Mouse (Mus musculus): ENCODE measurements around the gene Acot4. TPM values are rescaled to one million over a fixed set of nuclear protein-coding genes. Genes with fewer than 3 reads are reported as not detected.
"Not testable (repeated sequence)": the region's sequence is repeated elsewhere in the genome, so short reads cannot be mapped to it uniquely, and the experiment has no call there.

Acot4 gene
- polyA plus RNA-seq, 1 experiment from 2014 or later: 0.18 TPM

DNA sequence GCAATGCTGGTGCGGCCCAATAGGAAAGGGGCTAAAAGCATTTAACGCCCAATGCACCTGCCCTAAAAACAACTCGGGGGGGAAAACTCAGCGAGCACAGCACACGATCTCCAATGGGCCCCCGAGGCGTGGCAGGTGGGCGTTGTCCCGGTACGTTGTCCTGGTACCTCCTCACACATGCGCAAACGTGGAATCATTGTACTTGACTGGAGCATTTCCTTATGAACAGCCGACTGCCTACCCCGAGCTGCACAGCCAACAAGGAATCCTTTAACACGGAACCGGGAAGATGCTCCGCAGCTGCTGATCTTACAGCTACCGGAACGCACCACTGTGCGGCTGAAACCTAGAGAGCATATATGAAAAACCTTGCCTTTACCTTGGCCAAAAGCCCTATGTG is 24.2 kb downstream of the Acot4 start:
- Histone ChIP-seq H3K9ac (replicated peaks; ENCODE audit: low read length) (no peak overlapping the region), H3K36me3 (ENCODE audit: control insufficient read depth, insufficient read depth, low read length) (no peaks in the 10 kb centered on the region), H3K27me3 (ENCODE audit: control insufficient read depth, insufficient read depth, low read length) (no peaks in the 10 kb centered on the region), H3K9me3 (ENCODE audit: control insufficient read depth, low read length) (no peaks in the 10 kb centered on the region), H3K27ac (replicated peaks; ENCODE audit: low read depth, low read length) (no peak overlapping the region), H3K4me2 (ENCODE audit: low read length) (no peak overlapping the region), H3K4me1 (ENCODE audit: control insufficient read depth, insufficient read depth, low read length) (no peaks in the 10 kb centered on the region), H3K4me3 (replicated peaks; ENCODE audit: low read depth, low read length) (no peak overlapping the region)
- WGBS: 94% methylated on average over 20 of the region's 20 CpGs
- no peak for ATAC-seq (ENCODE audit: low FRiP score, low TSS enrichment)
- no peak for DNase-seq

- H3K4me3 ChIP-seq (replicated peaks; ENCODE audit: low read depth, low read length): no peak overlapping the region
- DNase-seq: no peak
- no peak overlapping the region for H3K27ac ChIP-seq (replicated peaks; ENCODE audit: low read depth, low read length)
- H3K36me3 ChIP-seq (ENCODE audit: control insufficient read depth, insufficient read depth, low read length): no peaks in the 10 kb centered on the region
- H3K27me3 ChIP-seq (ENCODE audit: control insufficient read depth, insufficient read depth, low read length): peaks cover 4% of the 10 kb centered on the region; the same call in 1 of the 2 replicates
- ATAC-seq (ENCODE audit: low FRiP score, low TSS enrichment): no peak
- no peak overlapping the region for H3K9ac ChIP-seq (replicated peaks; ENCODE audit: low read length)
- no peak overlapping the region for H3K4me2 ChIP-seq (ENCODE audit: low read length)
- whole genome bisulfite sequencing: 74% methylated on average over 5 of the region's 5 CpGs
- H3K4me1 ChIP-seq (ENCODE audit: control insufficient read depth, insufficient read depth, low read length): no peaks in the 10 kb centered on the region
- no peaks in the 10 kb centered on the region for H3K9me3 ChIP-seq (ENCODE audit: control insufficient read depth, low read length)
Measured at GRCm38 (mm10) chr12:84063228-84063627, 25.0 kb downstream of the Acot4 start.

- no peak for DNase-seq
- H3K9me3 ChIP-seq (ENCODE audit: control insufficient read depth, low read length): no peaks in the 10 kb centered on the region
Measured at GRCm38 (mm10) chr12:84063833-84064232, 25.7 kb downstream of the Acot4 start.

DNA sequence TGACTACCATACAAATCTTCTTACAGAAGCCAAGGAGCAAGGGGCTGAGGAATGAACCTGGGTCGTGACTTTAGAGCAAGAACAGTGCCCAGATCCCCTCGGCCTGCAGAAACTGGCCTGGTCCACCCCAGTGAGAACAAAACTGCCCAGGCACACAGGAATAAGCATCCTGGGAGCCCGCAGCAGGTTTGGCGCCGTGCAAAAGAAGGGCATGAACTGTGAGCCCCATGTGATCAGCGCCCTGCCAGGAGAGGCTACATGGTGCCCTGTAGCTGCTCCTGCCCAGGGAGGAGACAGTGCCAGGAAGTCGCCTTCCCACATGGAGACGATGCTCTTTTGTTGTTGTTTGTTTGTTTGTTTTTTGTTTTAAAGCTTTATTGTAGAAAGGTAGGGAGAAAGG is 26.4 kb downstream of the Acot4 start:
- no peak for ATAC-seq (ENCODE audit: low FRiP score, low TSS enrichment)
- DNase-seq: no peak
- Histone ChIP-seq H3K4me2 (ENCODE audit: low read length) (no peak overlapping the region), H3K36me3 (ENCODE audit: control insufficient read depth, insufficient read depth, low read length) (no peaks in the 10 kb centered on the region), H3K27ac (replicated peaks; ENCODE audit: low read depth, low read length) (no peak overlapping the region), H3K4me3 (replicated peaks; ENCODE audit: low read depth, low read length) (no peak overlapping the region), H3K9ac (replicated peaks; ENCODE audit: low read length) (no peak overlapping the region), H3K9me3 (ENCODE audit: control insufficient read depth, low read length) (no peaks in the 10 kb centered on the region), H3K27me3 (ENCODE audit: control insufficient read depth, insufficient read depth, low read length) (peaks cover 7% of the 10 kb centered on the region; the same call in 1 of the 2 replicates), H3K4me1 (ENCODE audit: control insufficient read depth, insufficient read depth, low read length) (no peaks in the 10 kb centered on the region)
- 78% methylated on average over 8 of the region's 8 CpGs for WGBS

More at GRCm38 (mm10) chr12:84063833-84064232, 25.7 kb downstream of the Acot4 start:
- Histone ChIP-seq H3K27ac (replicated peaks; ENCODE audit: low read depth, low read length) (no peak overlapping the region), H3K27me3 (ENCODE audit: control insufficient read depth, insufficient read depth, low read length) (peaks cover 4% of the 10 kb centered on the region; the same call in 1 of the 2 replicates), H3K4me1 (ENCODE audit: control insufficient read depth, insufficient read depth, low read length) (no peaks in the 10 kb centered on the region), H3K9ac (replicated peaks; ENCODE audit: low read length) (no peak overlapping the region), H3K4me2 (ENCODE audit: low read length) (no peak overlapping the region), H3K36me3 (ENCODE audit: control insufficient read depth, insufficient read depth, low read length) (no peaks in the 10 kb centered on the region), H3K4me3 (replicated peaks; ENCODE audit: low read depth, low read length) (no peak overlapping the region)
- WGBS: 89% methylated on average over 2 of the region's 2 CpGs
- ATAC-seq (ENCODE audit: low FRiP score, low TSS enrichment): no peak

GRCm38 (mm10) chr12:84067752-84068151 is 29.6 kb downstream of the Acot4 start:
- Histone ChIP-seq H3K9ac (replicated peaks; ENCODE audit: low read length) (no peak overlapping the region), H3K9me3 (ENCODE audit: control insufficient read depth, low read length) (no peaks in the 10 kb centered on the region), H3K36me3 (ENCODE audit: control insufficient read depth, insufficient read depth, low read length) (no peaks in the 10 kb centered on the region), H3K27me3 (ENCODE audit: control insufficient read depth, insufficient read depth, low read length) (peaks cover 7% of the 10 kb centered on the region; the same call in 1 of the 2 replicates), H3K4me1 (ENCODE audit: control insufficient read depth, insufficient read depth, low read length) (no peaks in the 10 kb centered on the region), H3K4me2 (ENCODE audit: low read length) (no peak overlapping the region), H3K4me3 (replicated peaks; ENCODE audit: low read depth, low read length) (no peak overlapping the region), H3K27ac (replicated peaks; ENCODE audit: low read depth, low read length) (no peak overlapping the region)
- no peak for ATAC-seq (ENCODE audit: low FRiP score, low TSS enrichment)
- WGBS: 80% methylated on average over 4 of the region's 4 CpGs
- DNase-seq: no peak

DNA sequence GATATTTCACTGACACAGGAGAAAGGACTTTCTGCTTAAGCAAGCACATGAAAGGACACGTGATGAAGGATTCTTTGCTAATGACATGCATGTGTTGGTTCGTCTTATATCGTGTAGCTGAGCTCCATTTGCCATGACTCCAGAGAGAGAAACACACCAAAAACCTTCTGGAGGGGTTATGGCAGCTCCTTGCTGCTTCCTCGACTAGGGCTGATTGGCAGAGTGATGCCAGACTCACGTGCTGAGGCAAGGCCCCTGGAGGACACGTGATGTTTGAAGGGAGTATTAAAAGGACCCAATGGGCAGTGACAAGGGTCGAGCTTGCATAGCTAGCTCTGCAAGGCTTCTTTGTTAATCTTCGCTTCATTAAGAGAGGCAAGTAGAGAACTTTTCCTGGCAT is 30.1 kb downstream of the Acot4 start:
- DNase-seq: no peak
- H3K4me1 ChIP-seq (ENCODE audit: control insufficient read depth, insufficient read depth, low read length): no peaks in the 10 kb centered on the region
- no peaks in the 10 kb centered on the region for H3K36me3 ChIP-seq (ENCODE audit: control insufficient read depth, insufficient read depth, low read length)
- H3K27me3 ChIP-seq (ENCODE audit: control insufficient read depth, insufficient read depth, low read length): peaks cover 7% of the 10 kb centered on the region; the same call in 1 of the 2 replicates
- no peak for ATAC-seq (ENCODE audit: low FRiP score, low TSS enrichment)
- no peak overlapping the region for H3K27ac ChIP-seq (replicated peaks; ENCODE audit: low read depth, low read length)
- no peak overlapping the region for H3K9ac ChIP-seq (replicated peaks; ENCODE audit: low read length)
- 59% methylated on average over 8 of the region's 8 CpGs for WGBS
- no peak overlapping the region for H3K4me2 ChIP-seq (ENCODE audit: low read length)
- no peak overlapping the region for H3K4me3 ChIP-seq (replicated peaks; ENCODE audit: low read depth, low read length)
- no peaks in the 10 kb centered on the region for H3K9me3 ChIP-seq (ENCODE audit: control insufficient read depth, low read length)

DNA sequence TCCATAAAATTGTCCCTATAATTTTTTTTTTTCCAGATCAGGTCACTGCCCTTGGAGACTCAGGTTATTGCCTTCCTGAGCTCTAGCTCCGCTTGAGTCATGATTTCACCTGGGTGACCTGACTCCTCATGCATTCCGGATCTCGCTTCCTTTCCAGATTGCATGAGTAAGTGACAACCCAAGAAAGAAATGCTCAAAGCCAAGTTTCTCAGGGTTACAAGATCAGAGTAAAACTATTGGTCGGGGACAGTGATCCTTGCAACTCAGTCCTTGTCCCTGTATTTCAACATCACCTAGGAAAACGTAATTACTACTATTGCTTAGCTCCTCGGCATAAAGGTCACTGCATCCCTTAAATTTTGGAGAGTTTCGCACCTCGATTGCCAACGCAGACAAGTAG is 30.8 kb downstream of the Acot4 start, which contains the start of gene Acot5:
Acot5 (plus strand) TSS at position 340 of the 400 bp plus-strand sequence.
- no peaks in the 10 kb centered on the region for H3K9me3 ChIP-seq (ENCODE audit: control insufficient read depth, low read length)
- 56% methylated on average over 9 of the region's 9 CpGs for WGBS
- no peak within 1 kb of the TSS for H3K27ac ChIP-seq (replicated peaks; ENCODE audit: low read depth, low read length)
- H3K27me3 ChIP-seq (ENCODE audit: control insufficient read depth, insufficient read depth, low read length): peaks cover 7% of the 10 kb centered on the region; the same call in 1 of the 2 replicates
- no peak within 1 kb of the TSS; the same call in 1 of the 2 replicates for H3K9ac ChIP-seq (replicated peaks; ENCODE audit: low read length)
- H3K36me3 ChIP-seq (ENCODE audit: control insufficient read depth, insufficient read depth, low read length): no peaks in the 10 kb centered on the region
- DNase-seq: no peak
- H3K4me1 ChIP-seq (ENCODE audit: control insufficient read depth, insufficient read depth, low read length): no peaks in the 10 kb centered on the region
- H3K4me3 ChIP-seq (replicated peaks; ENCODE audit: low read depth, low read length): peak within 1 kb of the TSS; percentile 32
- no peak for ATAC-seq (ENCODE audit: low FRiP score, low TSS enrichment)
- peak within 1 kb of the TSS; percentile 52 for H3K4me2 ChIP-seq (ENCODE audit: low read length)

DNA sequence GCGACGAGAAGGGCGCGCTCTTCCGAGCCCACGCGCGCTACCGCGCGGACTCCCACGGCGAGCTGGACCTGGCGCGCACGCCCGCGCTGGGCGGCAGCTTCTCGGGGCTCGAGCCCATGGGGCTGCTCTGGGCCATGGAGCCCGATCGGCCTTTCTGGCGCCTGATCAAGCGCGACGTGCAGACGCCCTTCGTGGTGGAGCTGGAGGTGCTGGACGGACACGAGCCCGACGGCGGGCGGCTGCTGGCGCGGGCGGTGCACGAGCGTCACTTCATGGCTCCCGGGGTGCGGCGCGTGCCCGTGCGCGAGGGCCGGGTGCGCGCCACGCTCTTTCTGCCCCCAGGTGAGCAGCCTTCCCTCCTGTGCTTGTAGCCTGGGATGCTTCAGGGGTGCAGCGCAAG is 31.4 kb downstream of the Acot4 start:
- not testable (repeated sequence) for ATAC-seq (ENCODE audit: low FRiP score, low TSS enrichment); H3K9me3 ChIP-seq (ENCODE audit: control insufficient read depth, low read length); H3K4me1 ChIP-seq (ENCODE audit: control insufficient read depth, insufficient read depth, low read length); H3K9ac ChIP-seq (replicated peaks; ENCODE audit: low read length); H3K27me3 ChIP-seq (ENCODE audit: control insufficient read depth, insufficient read depth, low read length); H3K36me3 ChIP-seq (ENCODE audit: control insufficient read depth, insufficient read depth, low read length); H3K27ac ChIP-seq (replicated peaks; ENCODE audit: low read depth, low read length)
- H3K4me2 ChIP-seq (ENCODE audit: low read length): peak overlapping the region; percentile 52
- H3K4me3 ChIP-seq (replicated peaks; ENCODE audit: low read depth, low read length): peak overlapping the region; percentile 32
- 2% methylated on average over 37 of the region's 52 CpGs for WGBS
- peak; percentile 22 for DNase-seq

GRCm38 (mm10) chr12:84071696-84072095 is 33.5 kb downstream of the Acot4 start:
- 96% methylated on average over 2 of the region's 2 CpGs for WGBS
- no peak overlapping the region for H3K9ac ChIP-seq (replicated peaks; ENCODE audit: low read length)
- no peak for ATAC-seq (ENCODE audit: low FRiP score, low TSS enrichment)

More at GRCm38 (mm10) chr12:84071696-84072095, 33.5 kb downstream of the Acot4 start:
- no peaks in the 10 kb centered on the region for H3K36me3 ChIP-seq (ENCODE audit: control insufficient read depth, insufficient read depth, low read length)
- no peak overlapping the region for H3K4me3 ChIP-seq (replicated peaks; ENCODE audit: low read depth, low read length)
- peaks cover 7% of the 10 kb centered on the region; the same call in 1 of the 2 replicates for H3K27me3 ChIP-seq (ENCODE audit: control insufficient read depth, insufficient read depth, low read length)
- no peak for DNase-seq
- H3K4me2 ChIP-seq (ENCODE audit: low read length): no peak overlapping the region
- H3K9me3 ChIP-seq (ENCODE audit: control insufficient read depth, low read length): no peaks in the 10 kb centered on the region
- H3K27ac ChIP-seq (replicated peaks; ENCODE audit: low read depth, low read length): no peak overlapping the region
- no peaks in the 10 kb centered on the region for H3K4me1 ChIP-seq (ENCODE audit: control insufficient read depth, insufficient read depth, low read length)

All from midbrain, embryonic 14.5 days (tissue).